Mouse (Mus musculus) ovary, postnatal 10 days (tissue): ENCODE data around the gene Col2a1.

ENCODE experiments used
- DNase-seq: peaks from one replicate; pipeline ENCODE4 v3.0.0; 2022; ENCODE audit warnings: low spot score

Col2a1 gene

GRCm38 (mm10) chr15:97927018-97927417 is 77.5 kb downstream of the Col2a1 start:
- DNase-seq, result no peak
